Mouse (Mus musculus) ES-E14 (cell line): ENCODE measurements around the gene Gng7. TPM values are rescaled to one million over a fixed set of nuclear protein-coding genes. Genes with fewer than 3 reads are reported as not detected.
A peak's percentile ranks its signal among the peaks of the same experiment; 100 is the strongest.

Source experiments
- DNase-seq: peaks from one replicate; pipeline ENCODE4 v3.0.0-alpha.2; 2013; ENCODE audit warnings: low read depth, low spot score
- H3K27ac ChIP-seq: 2 replicates; pipeline ENCODE4 v1.5.1; 2012; ENCODE audit warnings: low read depth, mild to moderate bottlenecking, low read length, moderate library complexity, mixed read lengths; ENCODE audit not compliant: poor library complexity, insufficient read depth, severe bottlenecking
- H3K36me3 ChIP-seq: 2 replicates; pipeline ENCODE4 v1.6.1; 2012; ENCODE audit warnings: mild to moderate bottlenecking, low read length, moderate library complexity, mixed read lengths; ENCODE audit not compliant: control insufficient read depth, poor library complexity, insufficient read depth, severe bottlenecking
- H3K4me1 ChIP-seq, 2 experiments: fragments of 150-350 bp in 1 of 2; sonication (generic) in 1 of 2; 2 replicates each; pipeline ENCODE4 v1.6.1; 2012; ENCODE audit warnings: low read length in 2 of 2, mild to moderate bottlenecking in 1 of 2, mixed read lengths in 1 of 2; ENCODE audit not compliant: control insufficient read depth in 2 of 2, insufficient read depth in 2 of 2, poor library complexity in 1 of 2
- H3K4me3 ChIP-seq, 2 experiments: fragments of 150-350 bp in 1 of 2; sonication (generic) in 1 of 2; 2 replicates each; pipeline ENCODE4 v1.5.1; 2012; ENCODE audit warnings: low read length in 2 of 2, low read depth in 1 of 2, mild to moderate bottlenecking in 1 of 2, mixed read lengths in 1 of 2; ENCODE audit not compliant: insufficient read depth in 1 of 2, poor library complexity in 1 of 2, severe bottlenecking in 1 of 2
- H3K9ac ChIP-seq: 2 replicates; pipeline ENCODE4 v1.6.1; 2012; ENCODE audit warnings: low read depth, mild to moderate bottlenecking, low read length, mixed read lengths; ENCODE audit not compliant: poor library complexity, insufficient read depth, severe bottlenecking
- H3K9me3 ChIP-seq: fragments of 150-350 bp; sonication (generic); 2 replicates; pipeline ENCODE4 v1.6.1; 2012; ENCODE audit warnings: low read depth, mild to moderate bottlenecking, low read length; ENCODE audit not compliant: control insufficient read depth, insufficient read depth
- CHD2 ChIP-seq: IDR thresholded peaks from 2 replicates; pipeline ENCODE4 v1.6.1; 2014; ENCODE audit warnings: mild to moderate bottlenecking, low read depth, low read length, inconsistent platforms
- HCFC1 ChIP-seq: IDR thresholded peaks from 2 replicates; pipeline ENCODE4 v1.6.1; 2012; ENCODE audit warnings: low read length, inconsistent platforms, borderline replicate concordance; ENCODE audit not compliant: insufficient read depth
- MAFK ChIP-seq: IDR thresholded peaks from 2 replicates; pipeline ENCODE4 v1.6.1; 2014; ENCODE audit warnings: mild to moderate bottlenecking, low read depth, low read length, inconsistent platforms; ENCODE audit not compliant: insufficient read depth
- ZC3H11A ChIP-seq: IDR thresholded peaks from 2 replicates; pipeline ENCODE4 v1.6.1; 2012; ENCODE audit warnings: low read depth, mild to moderate bottlenecking, inconsistent platforms, low read length, borderline replicate concordance
- ZNF384 ChIP-seq: IDR thresholded peaks from 2 replicates; pipeline ENCODE4 v1.6.1; 2012; ENCODE audit warnings: low read depth, low read length, inconsistent platforms
- in situ Hi-C, 2 experiments: fragments of 600-800 bp; cut with MboI; formaldehyde crosslinking; loops; one replicate each; pipeline ENCODE4 v1.15.1; 2025; ENCODE audit warnings: low sequenced_read_pairs in 2 of 2, inconsistent platforms in 1 of 2; ENCODE audit not compliant: unreplicated experiment in 2 of 2
- total RNA-seq: library from RNA; depleted of rRNA; stranded (reverse); fragments of 300-350 nt; gene quantifications from 2 replicates; pipeline ENCODE4 v1.2.3, GENCODE M21; 2012

Gene Gng7
- total RNA-seq, 1 experiment: 0.94 TPM

- no peaks in the 10 kb centered on the region for H3K36me3 ChIP-seq
- no peak overlapping the region for H3K27ac ChIP-seq
- in situ Hi-C loops: loop anchor here in 1 of 2 experiments (5.0 kb wide), 1 partner anchor 111 kb away; no protein-coding TSS in a partner anchor
- DNase-seq: peak; percentile 82
- H3K4me1 ChIP-seq: peaks cover 0 to 16% of the 10 kb centered on the region in 2 experiments; a peak in 1 of 4 replicates
- no peaks in the 10 kb centered on the region for H3K9me3 ChIP-seq
- TF ChIP-seq ZC3H11A (peak; percentile 41; the same call in 1 of the 2 replicates), MAFK (no peak), HCFC1 (peak; percentile 35; the same call in 1 of the 2 replicates), CHD2 (no peak), ZNF384 (peak; percentile 93)
- no peak overlapping the region for H3K4me3 ChIP-seq
- no peak overlapping the region for H3K9ac ChIP-seq
Measured at GRCm38 (mm10) chr10:80998778-80999177, 16.0 kb downstream of the Gng7 start.

- peak overlapping the region; percentile 14; the same call in 1 of the 2 replicates for H3K9ac ChIP-seq
- no peak for DNase-seq
- H3K4me3 ChIP-seq: peak overlapping the region in 1 of 2 experiments; percentile 21; a peak in 2 of 4 replicates
- no peak overlapping the region for H3K27ac ChIP-seq
- H3K4me1 ChIP-seq: peaks cover 0 to 16% of the 10 kb centered on the region in 2 experiments; a peak in 1 of 4 replicates
- no peak for TF ChIP-seq HCFC1
- TF ChIP-seq ZC3H11A: no peak
- no peak for TF ChIP-seq CHD2
- no peak for TF ChIP-seq ZNF384
- TF ChIP-seq MAFK: no peak
- H3K9me3 ChIP-seq: no peaks in the 10 kb centered on the region
- in situ Hi-C loops: loop anchor here in 1 of 2 experiments (5.0 kb wide), 1 partner anchor 111 kb away; no protein-coding TSS in a partner anchor
- H3K36me3 ChIP-seq: no peaks in the 10 kb centered on the region
Measured at GRCm38 (mm10) chr10:80998021-80998420, 16.7 kb downstream of the Gng7 start.

DNA sequence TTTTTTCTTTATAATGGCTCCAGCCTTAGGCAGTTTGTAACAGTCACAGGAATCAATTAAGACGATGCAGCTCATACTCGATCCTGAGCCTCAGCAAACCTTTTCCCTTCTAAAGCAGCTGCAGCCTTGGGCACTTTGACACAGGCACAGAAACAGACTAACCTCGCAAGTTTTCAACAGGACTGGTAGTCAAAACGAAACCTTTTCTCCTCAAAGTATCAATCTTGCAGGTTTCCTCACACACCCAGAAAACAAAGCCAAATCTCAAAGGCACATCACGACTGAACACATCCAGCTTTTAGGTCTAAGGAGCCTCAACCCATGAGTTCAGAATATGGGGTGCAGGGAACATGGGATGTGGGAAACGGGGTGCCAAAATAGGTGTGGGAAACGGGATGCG, 17.4 kb downstream of the Gng7 start:
- Histone ChIP-seq H3K9ac (0 out of 2 replicates have a peak overlapping the region, but pooled peaks have one; percentile 14), H3K9me3 (no peaks in the 10 kb centered on the region), H3K36me3 (no peaks in the 10 kb centered on the region), H3K4me1 (peaks cover 0 to 16% of the 10 kb centered on the region in 2 experiments; a peak in 1 of 4 replicates), H3K27ac (no peak overlapping the region), H3K4me3 (no peak overlapping the region)
- no peak for TF ChIP-seq MAFK
- TF ChIP-seq ZC3H11A: no peak
- no peak for TF ChIP-seq ZNF384
- TF ChIP-seq HCFC1: no peak
- TF ChIP-seq CHD2: no peak
- no peak for DNase-seq
- in situ Hi-C loops: loop anchor here in 1 of 2 experiments (5.0 kb wide), 1 partner anchor 110 kb away; no protein-coding TSS in a partner anchor

DNA sequence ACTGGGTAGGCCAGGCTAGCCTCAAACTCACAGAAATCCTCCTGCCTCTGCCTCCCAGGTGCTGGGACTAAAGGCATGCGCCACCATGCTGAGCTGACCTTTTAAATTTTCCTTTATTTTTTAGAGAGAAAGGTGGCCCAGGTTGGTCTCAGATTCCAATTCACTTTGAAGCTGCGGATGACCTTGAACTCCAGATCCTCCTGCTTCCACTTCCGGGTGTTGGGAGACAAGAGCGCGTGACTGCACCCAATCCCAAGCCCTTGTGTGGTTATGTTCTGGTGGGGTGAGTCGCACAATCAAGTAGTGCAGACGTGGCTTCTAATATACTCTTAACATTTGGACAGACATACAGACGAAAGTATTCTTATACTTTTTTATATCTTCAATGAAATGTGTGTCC, 18.2 kb downstream of the Gng7 start:
- no peak overlapping the region for H3K4me3 ChIP-seq
- in situ Hi-C loops: loop anchor here in 1 of 2 experiments (5.0 kb wide), 1 partner anchor 109 kb away; no protein-coding TSS in a partner anchor
- H3K36me3 ChIP-seq: no peaks in the 10 kb centered on the region
- H3K27ac ChIP-seq: no peak overlapping the region
- DNase-seq: no peak
- peaks cover 0 to 14% of the 10 kb centered on the region in 2 experiments; a peak in 1 of 4 replicates for H3K4me1 ChIP-seq
- no peaks in the 10 kb centered on the region for H3K9me3 ChIP-seq
- no peak for TF ChIP-seq ZC3H11A
- no peak for TF ChIP-seq CHD2
- no peak for TF ChIP-seq ZNF384
- no peak for TF ChIP-seq HCFC1
- TF ChIP-seq MAFK: no peak
- H3K9ac ChIP-seq: no peak overlapping the region
